In the genomic region with DNA sequence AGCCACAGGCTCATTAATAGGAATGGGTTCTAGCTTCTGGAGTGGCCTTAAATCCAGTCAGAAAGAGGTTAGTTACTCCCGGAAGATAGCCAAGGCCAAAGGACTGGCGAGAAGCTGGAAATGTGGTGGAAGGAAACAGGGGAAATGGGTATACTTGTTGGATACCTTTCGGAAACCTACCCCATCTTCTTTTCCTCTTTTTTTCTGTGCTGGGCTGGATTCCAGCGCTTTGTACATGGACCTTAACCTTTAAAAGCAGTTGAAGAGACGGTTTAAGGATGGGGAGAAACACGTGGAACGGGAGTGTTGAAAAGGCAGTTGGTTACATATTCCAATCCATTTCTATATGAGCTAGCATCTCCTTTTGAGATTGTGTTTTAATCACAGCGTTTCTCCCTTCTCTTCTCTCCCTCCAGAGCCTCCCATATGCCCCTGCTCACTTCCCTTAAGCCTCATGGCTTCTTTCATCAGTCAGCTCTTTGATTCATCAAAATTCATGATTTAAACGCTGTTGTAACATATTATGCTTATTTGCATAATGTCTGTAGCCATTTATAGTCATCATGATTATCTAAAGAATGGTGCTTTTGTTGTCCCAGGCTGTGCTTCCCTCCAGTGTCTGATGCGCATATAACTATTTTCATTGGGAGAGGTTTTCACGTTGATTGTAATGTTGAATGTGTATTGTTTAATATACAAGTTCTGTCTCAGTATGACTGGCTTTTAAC, we compare ENCODE assay signal across 14 mouse cellular contexts. TPM values are rescaled to one million over a fixed set of nuclear protein-coding genes. Genes with fewer than 3 reads are reported as not detected.
DNase-seq lines count a peak whose midpoint lies in the region; ATAC-seq and TF ChIP-seq lines count a peak whose summit lies in the region.
"Had no signal": no experiment of that assay in that cellular context is flagged by ENCODE, and none has a peak within 500 bp of the region (broad histone marks: within the 10 kb centered on the region; RNA-seq: fewer than 3 reads in every experiment).

No protein-coding gene starts in this region.

- no peaks in the 10 kb centered on the region for H3K36me3 ChIP-seq in kidney, adult 2 months (ENCODE audit: control insufficient read depth, insufficient read depth, low read length)
- H3K36me3 ChIP-seq in kidney, embryonic 15.5 days = no peaks in the 10 kb centered on the region
- H3K36me3 ChIP-seq in midbrain, embryonic 12.5 days = no peaks in the 10 kb centered on the region
- H3K36me3 ChIP-seq in midbrain, embryonic 11.5 days (ENCODE audit: control insufficient read depth, insufficient read depth, low read length) = no peaks in the 10 kb centered on the region

- TF ChIP-seq POLR2A in kidney, adult 2 months (IDR thresholded peaks at IDR 0.05; ENCODE audit: low read depth, low read length) = no peak

- intact Hi-C loops in left cerebral cortex, postnatal 14 days (cut with DNase I) = no loop called here

- H3K4me1 ChIP-seq in kidney, adult 2 months (ENCODE audit: control insufficient read depth, insufficient read depth, low read length) = peaks cover 11% of the 10 kb centered on the region; the same call in 1 of the 2 replicates
- H3K4me1 ChIP-seq in kidney, embryonic 15.5 days = no peaks in the 10 kb centered on the region
- peaks cover 11% of the 10 kb centered on the region for H3K4me1 ChIP-seq in midbrain, embryonic 12.5 days
- no peaks in the 10 kb centered on the region for H3K4me1 ChIP-seq in midbrain, embryonic 11.5 days (ENCODE audit: control insufficient read depth, insufficient read depth, low read length)

- no peak overlapping the region for H3K9ac ChIP-seq in kidney, embryonic 15.5 days
- no peak overlapping the region for H3K9ac ChIP-seq in midbrain, embryonic 12.5 days (replicated peaks)
- no peak overlapping the region for H3K9ac ChIP-seq in midbrain, embryonic 11.5 days (ENCODE audit: low read length)

- H3K4me2 ChIP-seq in kidney, embryonic 15.5 days = no peak overlapping the region
- no peak overlapping the region for H3K4me2 ChIP-seq in midbrain, embryonic 12.5 days (replicated peaks)
- H3K4me2 ChIP-seq in midbrain, embryonic 11.5 days = no peak overlapping the region

- WGBS in kidney, adult 2 months = 64% methylated on average over 11 of the region's 11 CpGs
- WGBS in kidney, embryonic 15.5 days = 83% methylated on average over 11 of the region's 11 CpGs
- 79% methylated on average over 11 of the region's 11 CpGs for WGBS in midbrain, embryonic 12.5 days
- 85% methylated on average over 11 of the region's 11 CpGs for WGBS in midbrain, embryonic 11.5 days

- H3K9me3 ChIP-seq in kidney, embryonic 15.5 days (replicated peaks) = no peaks in the 10 kb centered on the region
- no peaks in the 10 kb centered on the region for H3K9me3 ChIP-seq in midbrain, embryonic 12.5 days
- H3K9me3 ChIP-seq in midbrain, embryonic 11.5 days (ENCODE audit: control insufficient read depth, low read length) = no peaks in the 10 kb centered on the region

- H3K27me3 ChIP-seq in kidney, adult 2 months (replicated peaks; ENCODE audit: control insufficient read depth, insufficient read depth, low read length) = no peaks in the 10 kb centered on the region
- H3K27me3 ChIP-seq in kidney, embryonic 15.5 days = no peaks in the 10 kb centered on the region
- H3K27me3 ChIP-seq in midbrain, embryonic 12.5 days = no peaks in the 10 kb centered on the region
- no peaks in the 10 kb centered on the region for H3K27me3 ChIP-seq in midbrain, embryonic 11.5 days (ENCODE audit: control insufficient read depth, insufficient read depth, low read length)
- H3K27me3 ChIP-seq: CH12.LX had no signal

- TF ChIP-seq CTCF in kidney, adult 2 months (conservative IDR thresholded peaks at IDR 0.05; ENCODE audit: insufficient read depth, insufficient read length, low read depth, low read length) = no peak

- no peak overlapping the region for H3K4me3 ChIP-seq in kidney, adult 2 months (ENCODE audit: insufficient read depth, low read depth, low read length)
- H3K4me3 ChIP-seq in kidney, embryonic 15.5 days (replicated peaks) = no peak overlapping the region
- H3K4me3 ChIP-seq in midbrain, embryonic 12.5 days = no peak overlapping the region
- no peak overlapping the region for H3K4me3 ChIP-seq in midbrain, embryonic 11.5 days (ENCODE audit: low read depth, low read length)

- H3K27ac ChIP-seq in kidney, adult 2 months (ENCODE audit: insufficient read depth, low read depth, low read length) = no peak overlapping the region
- H3K27ac ChIP-seq in kidney, embryonic 15.5 days = no peak overlapping the region
- no peak overlapping the region for H3K27ac ChIP-seq in midbrain, embryonic 12.5 days (replicated peaks)
- no peak overlapping the region for H3K27ac ChIP-seq in midbrain, embryonic 11.5 days (ENCODE audit: low read depth, low read length)
- H3K27ac ChIP-seq: macrophage had no signal

- DNase-seq in adrenal gland, adult 2 months = peak; percentile 52
- no peak for DNase-seq in adrenal gland, adult 8-10 months
- DNase-seq in kidney, adult 2 months = peak; percentile 71
- no peak for DNase-seq in midbrain, embryonic 11.5 days (ENCODE audit: low spot score, missing footprints)
- no peak for DNase-seq in left cerebral cortex, postnatal 14 days (ENCODE audit: low spot score in 2 of 2)
- DNase-seq in urinary bladder, postnatal 25 days (ENCODE audit: low spot score) = no peak
- DNase-seq: cerebellum, adult 9-10 months; left cerebral cortex, postnatal 4 days; lung, adult 2 months; thymus, adult 2 months had no signal

- ATAC-seq in kidney, embryonic 15.5 days (replicated peaks; ENCODE audit: low FRiP score) = no peak
- 0 out of 2 replicates have a peak, but pooled peaks have one; percentile 48 for ATAC-seq in midbrain, embryonic 12.5 days (ENCODE audit: low FRiP score, low read depth)
- no peak for ATAC-seq in midbrain, embryonic 11.5 days (ENCODE audit: low FRiP score)

RNA-seq across cellular contexts. Expression of gene Bmp2k, which starts 18.5 kb away (rescaled TPM):
- 10 to 100 TPM; 26.0 to 38.8 TPM for total RNA-seq in adrenal gland, adult 2 months (2021)
- 9.5 and 10.6 TPM in 2 replicates for polyA plus RNA-seq in adrenal gland, adult 2 months (2012; rRNA removed)
- total RNA-seq in adrenal gland, adult 8-10 months (2022) = 10 to 100 TPM; 21.9 to 35.4 (median 29.1) TPM
- polyA plus RNA-seq in kidney, adult 2 months (2012; rRNA removed) = 11.5 and 12.5 TPM in 2 replicates
- 10.1 and 10.2 TPM in 2 replicates for polyA plus RNA-seq in kidney, embryonic 15.5 days (2015; fragmentation: Nextera tagmentation; extraction: Ambion mirVana)
- 9.4 and 12.3 TPM in 2 replicates for polyA plus RNA-seq in midbrain, embryonic 12.5 days (2016; fragmentation: Nextera tagmentation; extraction: Ambion mirVana)
- polyA plus RNA-seq in midbrain, embryonic 11.5 days (2014; fragmentation: Nextera tagmentation; extraction: Ambion mirVana) = 10.3 and 10.5 TPM in 2 replicates
- total RNA-seq in left cerebral cortex, postnatal 14 days (2021) = 10 to 100 TPM; 12.8 to 13.5 TPM

Comparison
In these comparisons a context has a peak if more than half of its experiments do, and no peak if none do; other contexts are left out.
1. DNase-seq: peak in adrenal gland, adult 2 months (single experiment) and kidney, adult 2 months (single experiment); none in adrenal gland, adult 8-10 months (single experiment), midbrain, embryonic 11.5 days (single experiment), left cerebral cortex, postnatal 14 days (0 of 2) and urinary bladder, postnatal 25 days (single experiment).